Mouse (Mus musculus) left cerebral cortex, postnatal 4 days (tissue): ENCODE results near the gene Stk10. TPM values are rescaled to one million over a fixed set of nuclear protein-coding genes. Genes with fewer than 3 reads are reported as not detected.

Source experiments
- DNase-seq: peaks from one replicate; pipeline ENCODE4 v3.0.0-alpha.2; 2022
- intact Hi-C: fragments of 180-260 bp; cut with DNase I; formaldehyde crosslinking; loops from one replicate; pipeline ENCODE4 v1.15.1; 2025
- total RNA-seq, 2 experiments: library from RNA; stranded (reverse); gene quantifications; 2 replicates each; pipeline ENCODE4 v1.2.3; 2021

Stk10 gene
- total RNA-seq, 2 experiments from 2014 or later: 7.2 to 7.9 TPM

- DNase-seq: no peak
- intact Hi-C loops: no loop called here
Observed at GRCm38 (mm10) chr11:32524122-32524920, 8.8 kb upstream of the Stk10 start.

GRCm38 (mm10) chr11:32527006-32527405, 6.1 kb upstream of the Stk10 start:
- DNase-seq: no peak
- intact Hi-C loops: no loop called here

GRCm38 (mm10) chr11:32530151-32530550, 3.0 kb upstream of the Stk10 start:
- intact Hi-C loops: loop anchor here (5.0 kb wide), 1 partner anchor 57 kb away; no protein-coding TSS in a partner anchor
- DNase-seq: no peak

GRCm38 (mm10) chr11:32531871-32532764, 987 bp upstream of the Stk10 start, which contains the start of gene Efcab9:
Efcab9 (minus strand) TSS chr11:32532081.
- DNase-seq: no peak
- intact Hi-C loops: loop anchor here (5.0 kb wide), 1 partner anchor 55 kb away; no protein-coding TSS in a partner anchor

- no peak for DNase-seq
- intact Hi-C loops: loop anchor here (5.0 kb wide), 1 partner anchor 54 kb away; no protein-coding TSS in a partner anchor
Observed at GRCm38 (mm10) chr11:32533482-32534261, 567 bp downstream of the Stk10 start.

GRCm38 (mm10) chr11:32534453-32535075, 1.5 kb downstream of the Stk10 start:
- DNase-seq: no peak
- intact Hi-C loops: loop anchor here (5.0 kb wide), 1 partner anchor 53 kb away; no protein-coding TSS in a partner anchor

- DNase-seq: no peak
- intact Hi-C loops: no loop called here
Observed at GRCm38 (mm10) chr11:32535646-32536045, 2.5 kb downstream of the Stk10 start.

GRCm38 (mm10) chr11:32536954-32537353, 3.8 kb downstream of the Stk10 start:
- DNase-seq: no peak
- intact Hi-C loops: no loop called here

- intact Hi-C loops: no loop called here
- DNase-seq: no peak
Observed at GRCm38 (mm10) chr11:32538435-32538834, 5.3 kb downstream of the Stk10 start.

GRCm38 (mm10) chr11:32538846-32539245, 5.7 kb downstream of the Stk10 start:
- no peak for DNase-seq
- intact Hi-C loops: no loop called here

- intact Hi-C loops: no loop called here
Observed at GRCm38 (mm10) chr11:32539717-32540116, 6.6 kb downstream of the Stk10 start.

GRCm38 (mm10) chr11:32540463-32540862, 7.4 kb downstream of the Stk10 start:
- DNase-seq: no peak
- intact Hi-C loops: no loop called here

More at GRCm38 (mm10) chr11:32539717-32540116, 6.6 kb downstream of the Stk10 start:
- no peak for DNase-seq

- intact Hi-C loops: no loop called here
- no peak for DNase-seq
Observed at GRCm38 (mm10) chr11:32542181-32542580, 9.1 kb downstream of the Stk10 start.

- DNase-seq: no peak
- intact Hi-C loops: no loop called here
Observed at GRCm38 (mm10) chr11:32542687-32543411, 9.7 kb downstream of the Stk10 start.

- intact Hi-C loops: no loop called here
- no peak for DNase-seq
Observed at GRCm38 (mm10) chr11:32544041-32544440, 10.9 kb downstream of the Stk10 start.

- intact Hi-C loops: no loop called here
- DNase-seq: no peak
Observed at GRCm38 (mm10) chr11:32544497-32544896, 11.4 kb downstream of the Stk10 start.

- intact Hi-C loops: no loop called here
- DNase-seq: no peak
Observed at GRCm38 (mm10) chr11:32545605-32546004, 12.5 kb downstream of the Stk10 start.

- intact Hi-C loops: no loop called here
- DNase-seq: peak; percentile 85
Observed at GRCm38 (mm10) chr11:32546483-32546882, 13.4 kb downstream of the Stk10 start.

GRCm38 (mm10) chr11:32547391-32547947, 14.4 kb downstream of the Stk10 start:
- intact Hi-C loops: no loop called here
- no peak for DNase-seq
